ENCODE assay signal across 24 mouse cellular contexts in the genomic region with DNA sequence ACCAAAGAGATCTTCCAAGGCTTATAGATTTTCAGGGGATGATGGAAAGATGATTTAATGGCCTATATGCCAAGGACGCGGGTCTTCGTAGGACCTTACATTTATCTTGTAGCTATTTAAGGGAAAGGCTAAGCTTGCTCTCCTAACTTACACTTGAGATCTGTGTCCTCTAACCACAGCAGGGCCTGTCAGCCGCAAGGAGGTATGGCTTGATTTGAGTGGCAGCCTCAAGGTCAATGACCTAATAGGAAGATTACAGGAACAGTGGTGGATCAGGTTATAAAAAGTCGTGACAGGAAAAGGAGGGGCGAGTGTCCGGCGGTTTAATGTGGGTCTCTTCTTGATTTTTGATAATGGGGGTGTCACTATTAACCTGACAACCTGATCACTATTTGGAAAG.
"Had no signal": no experiment of that assay in that cellular context is flagged by ENCODE, and none has a peak within 500 bp of the region (broad histone marks: within the 10 kb centered on the region; RNA-seq: fewer than 3 reads in every experiment).

No protein-coding gene starts in this region.

- H3K4me2 ChIP-seq: limb, embryonic 13.5 days; liver, embryonic 12.5 days; liver, embryonic 15.5 days; lung, embryonic 15.5 days; midbrain, embryonic 13.5 days; neural tube, embryonic 13.5 days; stomach, embryonic 15.5 days had no signal

- ATAC-seq: liver, embryonic 12.5 days; midbrain, embryonic 13.5 days; midbrain, embryonic 16.5 days had no signal

- H3K27me3 ChIP-seq: limb, embryonic 13.5 days; liver, embryonic 12.5 days; liver, embryonic 15.5 days; lung, embryonic 15.5 days; megakaryocyte, embryonic 14.5 days; midbrain, embryonic 13.5 days; neural tube, embryonic 13.5 days; stomach, embryonic 15.5 days had no signal

- H3K4me1 ChIP-seq: limb, embryonic 10.5 days; liver, embryonic 12.5 days; liver, embryonic 15.5 days; lung, embryonic 15.5 days; midbrain, embryonic 10.5 days; midbrain, embryonic 13.5 days; neural tube, embryonic 13.5 days; stomach, embryonic 15.5 days had no signal

- H3K27ac ChIP-seq: kidney, postnatal 0 days; layer of hippocampus, adult 2 months; limb, embryonic 10.5 days; limb, embryonic 13.5 days; liver, embryonic 12.5 days; liver, embryonic 15.5 days; lung, embryonic 15.5 days; midbrain, embryonic 10.5 days; midbrain, embryonic 13.5 days; neural tube, embryonic 13.5 days; stomach, embryonic 15.5 days had no signal

- H3K36me3 ChIP-seq: lung, embryonic 15.5 days; midbrain, embryonic 10.5 days; midbrain, embryonic 13.5 days; neural tube, embryonic 13.5 days; stomach, embryonic 15.5 days had no signal

- H3K4me3 ChIP-seq: layer of hippocampus, adult 2 months; limb, embryonic 10.5 days; limb, embryonic 13.5 days; liver, embryonic 12.5 days; liver, embryonic 15.5 days; lung, embryonic 15.5 days; megakaryocyte, embryonic 14.5 days; midbrain, embryonic 10.5 days; midbrain, embryonic 13.5 days; myocyte; neural tube, embryonic 13.5 days; stomach, embryonic 15.5 days had no signal

- H3K9ac ChIP-seq: limb, embryonic 13.5 days; liver, embryonic 12.5 days; liver, embryonic 15.5 days; lung, embryonic 15.5 days; midbrain, embryonic 13.5 days; neural tube, embryonic 13.5 days; stomach, embryonic 15.5 days had no signal

- DNase-seq: kidney, postnatal 25 days; layer of hippocampus, adult 9-11 months; liver; lung, adult 18-20 months; lung, postnatal 10 days; lung, postnatal 36 days; retina, postnatal 1 day; right cerebral cortex, postnatal 25 days; spleen, adult 18-20 months; thymus, postnatal 25 days had no signal

- H3K9me3 ChIP-seq: limb, embryonic 10.5 days; limb, embryonic 13.5 days; liver, embryonic 12.5 days; liver, embryonic 15.5 days; lung, embryonic 15.5 days; midbrain, embryonic 10.5 days; midbrain, embryonic 13.5 days; neural tube, embryonic 13.5 days; stomach, embryonic 15.5 days had no signal
